Mouse (Mus musculus): ENCODE measurements at regions not wholly inside any gene's neighbourhood (a gene's known extent, or its start where the extent isn't known, plus 50 kb on each side); places are given as distances from the start of the nearest gene placed in this dataset.

DNA sequence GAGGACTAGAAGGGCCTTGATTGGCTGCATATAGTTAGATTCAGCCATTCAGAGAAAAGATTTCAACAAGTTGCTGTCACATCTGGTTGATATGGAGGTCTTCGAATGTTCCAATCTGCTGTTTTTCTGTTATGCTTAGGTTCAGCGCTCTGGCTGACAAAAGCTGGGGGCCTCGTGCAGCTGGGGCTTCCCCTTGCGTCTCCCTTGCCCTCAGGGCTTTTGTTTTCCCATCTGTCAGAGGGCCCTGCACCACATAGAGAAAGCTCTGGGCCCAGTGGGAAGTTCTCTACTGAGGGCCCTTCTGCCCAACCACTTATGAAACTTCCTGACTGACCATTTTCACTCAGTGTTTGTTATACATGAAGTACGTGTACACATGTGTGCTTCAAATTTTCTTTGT, 86.2 kb upstream of the AI593442 start:
- TF ChIP-seq CTCF (IDR thresholded peaks at IDR 0.05) (no peak), EP300 (IDR thresholded peaks at IDR 0.05) (no peak)
